In the genomic region with DNA sequence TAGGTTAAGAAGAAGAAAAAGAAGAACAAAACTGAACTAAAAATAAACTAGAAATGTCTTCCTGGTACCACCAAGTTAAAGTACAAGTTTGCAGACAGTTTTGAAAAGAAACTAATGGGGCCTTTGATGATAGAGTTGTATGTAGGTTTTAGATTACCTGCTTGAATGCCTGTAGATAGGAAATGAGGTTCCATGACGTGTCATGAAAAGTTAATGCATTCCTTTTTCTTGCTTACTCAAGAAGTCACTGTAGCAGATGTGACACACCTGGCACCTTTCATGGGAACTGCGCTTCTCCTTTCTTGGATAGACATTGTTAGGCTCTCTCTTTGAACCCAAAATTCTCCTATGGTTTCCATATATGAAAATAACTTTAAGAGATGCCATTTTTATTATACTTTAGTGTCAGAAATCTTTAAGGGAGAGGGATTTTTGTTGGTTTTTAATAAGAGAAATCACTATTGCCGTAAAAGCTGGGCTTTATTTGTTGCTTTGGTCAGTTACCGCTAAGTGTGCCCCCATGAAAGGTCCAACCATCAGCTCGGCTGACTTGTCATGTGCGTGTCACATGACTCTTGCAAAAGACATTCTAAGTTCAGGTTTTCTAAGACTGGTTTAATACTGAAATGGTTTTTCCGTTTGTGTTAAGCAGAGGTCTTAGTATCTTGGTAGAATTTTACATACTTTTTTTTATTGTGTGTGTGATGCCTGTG, we compare ENCODE assay signal across 8 mouse cellular contexts. TPM values are rescaled to one million over a fixed set of nuclear protein-coding genes. Genes with fewer than 3 reads are reported as not detected.
DNase-seq lines count a peak whose midpoint lies in the region; ATAC-seq and TF ChIP-seq lines count a peak whose summit lies in the region.

No protein-coding gene starts in this region.

- no peak for TF ChIP-seq CTCF in G1E (IDR thresholded peaks at IDR 0.05; ENCODE audit: low read depth, low read length)

- no peaks in the 10 kb centered on the region for H3K9me3 ChIP-seq in G1E (replicated peaks)
- no peaks in the 10 kb centered on the region for H3K9me3 ChIP-seq in heart, embryonic 15.5 days (replicated peaks)
- no peaks in the 10 kb centered on the region for H3K9me3 ChIP-seq in limb, embryonic 11.5 days (ENCODE audit: control insufficient read depth, low read length)
- no peaks in the 10 kb centered on the region for H3K9me3 ChIP-seq in neural tube, embryonic 12.5 days

- H3K27ac ChIP-seq in heart, embryonic 15.5 days = peak overlapping the region; percentile 97
- no peak overlapping the region for H3K27ac ChIP-seq in limb, embryonic 11.5 days (replicated peaks; ENCODE audit: low read depth, low read length)
- H3K27ac ChIP-seq in neural tube, embryonic 12.5 days = no peak overlapping the region

- ATAC-seq in G1E (ENCODE audit: extremely low read depth, insufficient number of reproducible peaks, low FRiP score, poor library complexity, severe bottlenecking) = no peak
- ATAC-seq in heart, embryonic 15.5 days (replicated peaks; ENCODE audit: insufficient number of reproducible peaks, insufficient read depth, low FRiP score, low read depth) = no peak
- no peak for ATAC-seq in limb, embryonic 11.5 days (ENCODE audit: insufficient number of reproducible peaks, low FRiP score, low TSS enrichment, low read depth)
- no peak for ATAC-seq in neural tube, embryonic 12.5 days (ENCODE audit: low FRiP score, low read depth)
- no peak for ATAC-seq in monocyte, adult 5-6 weeks (replicated peaks; ENCODE audit: insufficient number of reproducible peaks, low FRiP score, low TSS enrichment, poor library complexity, severe bottlenecking)

- whole genome bisulfite sequencing in heart, embryonic 15.5 days = 29% methylated on average over 7 of the region's 7 CpGs
- 66% methylated on average over 7 of the region's 7 CpGs for WGBS in limb, embryonic 11.5 days
- WGBS in neural tube, embryonic 12.5 days = 61% methylated on average over 7 of the region's 7 CpGs

- H3K36me3 ChIP-seq in G1E (replicated peaks) = peaks cover 17% of the 10 kb centered on the region
- H3K36me3 ChIP-seq in heart, embryonic 15.5 days = no peaks in the 10 kb centered on the region
- H3K36me3 ChIP-seq in limb, embryonic 11.5 days (ENCODE audit: control insufficient read depth, insufficient read depth, low read length) = no peaks in the 10 kb centered on the region; the same call in 1 of the 2 replicates
- no peaks in the 10 kb centered on the region for H3K36me3 ChIP-seq in neural tube, embryonic 12.5 days

- DNase-seq in A20 (ENCODE audit: low read depth, low spot score) (peak; percentile 45), G1E (ENCODE audit: low spot score) (no peak)
- DNase-seq in limb, embryonic 11.5 days (ENCODE audit: low spot score) = no peak
- DNase-seq in thymus, postnatal 36 days = no peak
- DNase-seq in layer of hippocampus, postnatal 14 days (ENCODE audit: low spot score in 2 of 2) = no peak

- peaks cover 41% of the 10 kb centered on the region for H3K4me1 ChIP-seq in G1E (ENCODE audit: insufficient read depth, low read depth, low read length)
- peaks cover 41% of the 10 kb centered on the region for H3K4me1 ChIP-seq in heart, embryonic 15.5 days (replicated peaks)
- H3K4me1 ChIP-seq in limb, embryonic 11.5 days (ENCODE audit: control insufficient read depth, insufficient read depth, low read length) = peaks cover 6% of the 10 kb centered on the region
- H3K4me1 ChIP-seq in neural tube, embryonic 12.5 days = peaks cover 22% of the 10 kb centered on the region

- H3K4me3 ChIP-seq in G1E (ENCODE audit: low read depth, low read length) = peak overlapping the region; percentile 97
- peak overlapping the region; percentile 99 for H3K4me3 ChIP-seq in heart, embryonic 15.5 days
- peak overlapping the region; percentile 96 for H3K4me3 ChIP-seq in limb, embryonic 11.5 days (ENCODE audit: low read depth, low read length)
- peak overlapping the region; percentile 96 for H3K4me3 ChIP-seq in neural tube, embryonic 12.5 days

- peak overlapping the region; percentile 77 for H3K4me2 ChIP-seq in heart, embryonic 15.5 days
- peak overlapping the region; percentile 58 for H3K4me2 ChIP-seq in limb, embryonic 11.5 days (ENCODE audit: low read depth, severe bottlenecking)
- peak overlapping the region; percentile 75 for H3K4me2 ChIP-seq in neural tube, embryonic 12.5 days (replicated peaks)

- H3K27me3 ChIP-seq in G1E (ENCODE audit: insufficient read depth, low read length) = no peaks in the 10 kb centered on the region
- no peaks in the 10 kb centered on the region for H3K27me3 ChIP-seq in heart, embryonic 15.5 days
- no peaks in the 10 kb centered on the region for H3K27me3 ChIP-seq in limb, embryonic 11.5 days (ENCODE audit: control insufficient read depth, insufficient read depth, low read length)
- no peaks in the 10 kb centered on the region for H3K27me3 ChIP-seq in neural tube, embryonic 12.5 days (replicated peaks)

- H3K9ac ChIP-seq in heart, embryonic 15.5 days = peak overlapping the region; percentile 100
- peak overlapping the region; percentile 96 for H3K9ac ChIP-seq in limb, embryonic 11.5 days (ENCODE audit: low read length)
- peak overlapping the region; percentile 97 for H3K9ac ChIP-seq in neural tube, embryonic 12.5 days

RNA-seq across cellular contexts. Expression of a gene that starts 1.2 kb away (rescaled TPM):
- total RNA-seq in G1E (2014; fragmentation: Nextera tagmentation) = 105 and 110 TPM in 2 replicates
- 85.7 and 113 TPM in 2 replicates for total RNA-seq in G1E (2017)
- polyA plus RNA-seq in G1E (2012) = 32.8 and 34.0 TPM in 2 replicates
- 191 and 212 TPM in 2 replicates for polyA plus RNA-seq in heart, embryonic 15.5 days (2015; fragmentation: Nextera tagmentation; extraction: Ambion mirVana)
- 208 and 212 TPM in 2 replicates for polyA plus RNA-seq in limb, embryonic 11.5 days (2014; fragmentation: Nextera tagmentation; extraction: Ambion mirVana)
- polyA plus RNA-seq in neural tube, embryonic 12.5 days (2016; fragmentation: Nextera tagmentation; extraction: Ambion mirVana) = 289 and 293 TPM in 2 replicates
- total RNA-seq in layer of hippocampus, postnatal 14 days (2021) = 100 to 1,000 TPM; 171 to 173 TPM
- total RNA-seq in monocyte, adult 5-6 weeks (2017) = 128 to 153 TPM (median 143 TPM) in 3 replicates

RNA-seq across cellular contexts. Expression of a gene that starts 46.8 kb away (rescaled TPM):
- total RNA-seq in G1E (2014; fragmentation: Nextera tagmentation) (32.9 and 37.5 TPM in 2 replicates), G1E (2017) (19.9 and 20.6 TPM in 2 replicates)
- polyA plus RNA-seq in G1E (2012) = 23.3 and 25.4 TPM in 2 replicates
- polyA plus RNA-seq in heart, embryonic 15.5 days (2015; fragmentation: Nextera tagmentation; extraction: Ambion mirVana) = 25.7 and 31.9 TPM in 2 replicates
- 41.2 and 43.3 TPM in 2 replicates for polyA plus RNA-seq in limb, embryonic 11.5 days (2014; fragmentation: Nextera tagmentation; extraction: Ambion mirVana)
- polyA plus RNA-seq in neural tube, embryonic 12.5 days (2016; fragmentation: Nextera tagmentation; extraction: Ambion mirVana) = 31.5 and 34.1 TPM in 2 replicates
- total RNA-seq in layer of hippocampus, postnatal 14 days (2021) = 10 to 100 TPM; 32.4 to 34.8 TPM
- total RNA-seq in monocyte, adult 5-6 weeks (2017) = 6.1 to 12.7 TPM (median 7.7 TPM) in 3 replicates
